Mouse (Mus musculus) kidney, embryonic 16.5 days (tissue): ENCODE results near the gene Fam189a1. TPM values are rescaled to one million over a fixed set of nuclear protein-coding genes. Genes with fewer than 3 reads are reported as not detected.

Experiments used
- ATAC-seq: fragments of 200-750 bp; cut with Nextera tagmentation; 2 replicates; pipeline ENCODE4 v1.8.0; 2017; ENCODE audit warnings: moderate TSS enrichment; ENCODE audit not compliant: low FRiP score, low TSS enrichment
- H3K27ac ChIP-seq: fragments of 300-500 bp; sonication (generic); 2 replicates; pipeline ENCODE4 v1.5.1; 2014; ENCODE audit warnings: low read length
- H3K27me3 ChIP-seq: fragments of 300-500 bp; sonication (generic); 2 replicates; pipeline ENCODE4 v1.6.1; 2014; ENCODE audit warnings: low read length, control low read depth, mixed read lengths; ENCODE audit not compliant: insufficient read depth
- H3K36me3 ChIP-seq: fragments of 300-500 bp; sonication (generic); 2 replicates; pipeline ENCODE4 v1.6.1; 2014; ENCODE audit warnings: low read length, control low read depth, mixed read lengths; ENCODE audit not compliant: insufficient read depth
- H3K4me1 ChIP-seq: fragments of 300-500 bp; sonication (generic); 2 replicates; pipeline ENCODE4 v1.6.1; 2014; ENCODE audit warnings: low read length, control low read depth, mixed read lengths; ENCODE audit not compliant: insufficient read depth
- H3K4me2 ChIP-seq: fragments of 300-500 bp; sonication (generic); replicated peaks from 2 replicates; pipeline ENCODE4 v1.6.1; 2014; ENCODE audit warnings: low read depth, low read length
- H3K4me3 ChIP-seq: fragments of 300-500 bp; sonication (generic); 2 replicates; pipeline ENCODE4 v1.5.1; 2014; ENCODE audit warnings: mild to moderate bottlenecking, low read length
- H3K9ac ChIP-seq: fragments of 300-500 bp; sonication (generic); replicated peaks from 2 replicates; pipeline ENCODE4 v1.6.1; 2014; ENCODE audit warnings: low read length
- H3K9me3 ChIP-seq: fragments of 300-500 bp; sonication (generic); 2 replicates; pipeline ENCODE4 v1.6.1; 2016; ENCODE audit warnings: low read length, control low read depth
- WGBS: fragments of 180-500 bp; shearing (Covaris S2); extraction: QIAGEN DNeasy Blood & Tissue Kit; methylation state at CpG from one replicate; pipeline ENCODE4 v1.1.7; 2014; 5-methylcytosine and 5-hydroxymethylcytosine counted together
- polyA plus RNA-seq: library from polyadenylated mRNA; unstranded; fragments of >200 nt; fragmentation: Nextera tagmentation; extraction: Ambion mirVana; gene quantifications from 2 replicates; pipeline ENCODE4 v1.2.1, GENCODE M21; 2015

Gene Fam189a1
- polyA plus RNA-seq, 1 experiment from 2014 or later = 0.20 TPM

- Histone ChIP-seq H3K9me3 (no peaks in the 10 kb centered on the region), H3K4me3 (no peak overlapping the region), H3K9ac (no peak overlapping the region), H3K4me2 (no peak overlapping the region), H3K27ac (no peak overlapping the region), H3K4me1 (0 out of 2 replicates have a peak, but pooled peaks cover 3% of the 10 kb centered on the region), H3K36me3 (no peaks in the 10 kb centered on the region), H3K27me3 (peaks cover 32% of the 10 kb centered on the region)
- ATAC-seq = no peak
- 91% methylated on average over 7 of the region's 7 CpGs for WGBS
Observed at GRCm38 (mm10) chr7:65151526-65151925, 4.8 kb downstream of the Fam189a1 start.

- H3K36me3 ChIP-seq = no peaks in the 10 kb centered on the region
- H3K27ac ChIP-seq = no peak overlapping the region
- ATAC-seq = no peak
- 84% methylated on average over 9 of the region's 9 CpGs for WGBS
- H3K9me3 ChIP-seq = no peaks in the 10 kb centered on the region
- peaks cover 15% of the 10 kb centered on the region for H3K27me3 ChIP-seq
- H3K4me3 ChIP-seq = no peak overlapping the region
- no peaks in the 10 kb centered on the region for H3K4me1 ChIP-seq
- H3K4me2 ChIP-seq = no peak overlapping the region
- H3K9ac ChIP-seq = no peak overlapping the region
Observed at GRCm38 (mm10) chr7:65149040-65149439, 7.3 kb downstream of the Fam189a1 start.

- WGBS = 55% methylated on average over 6 of the region's 6 CpGs
- peaks cover 17% of the 10 kb centered on the region for H3K4me1 ChIP-seq
- no peak overlapping the region for H3K4me3 ChIP-seq
- no peak for ATAC-seq
- no peak overlapping the region for H3K4me2 ChIP-seq
- H3K9me3 ChIP-seq = no peaks in the 10 kb centered on the region
- H3K27me3 ChIP-seq = no peaks in the 10 kb centered on the region
- no peaks in the 10 kb centered on the region for H3K36me3 ChIP-seq
- no peak overlapping the region for H3K9ac ChIP-seq
- H3K27ac ChIP-seq = no peak overlapping the region
Observed at GRCm38 (mm10) chr7:65144881-65145280, 11.5 kb downstream of the Fam189a1 start.

GRCm38 (mm10) chr7:65141907-65142698 is 14.3 kb downstream of the Fam189a1 start:
- H3K27me3 ChIP-seq = no peaks in the 10 kb centered on the region
- no peak overlapping the region for H3K4me2 ChIP-seq
- no peaks in the 10 kb centered on the region for H3K36me3 ChIP-seq
- 0 out of 2 replicates have a peak overlapping the region, but pooled peaks have one; percentile 2 for H3K27ac ChIP-seq
- 33% methylated on average over 6 of the region's 6 CpGs for WGBS
- no peak overlapping the region for H3K9ac ChIP-seq
- ATAC-seq = peak; percentile 87
- no peaks in the 10 kb centered on the region for H3K9me3 ChIP-seq
- peaks cover 17% of the 10 kb centered on the region for H3K4me1 ChIP-seq
- H3K4me3 ChIP-seq = no peak overlapping the region

GRCm38 (mm10) chr7:65140832-65141231 is 15.5 kb downstream of the Fam189a1 start:
- no peak overlapping the region for H3K4me3 ChIP-seq
- no peak for ATAC-seq
- H3K4me2 ChIP-seq = no peak overlapping the region
- no peak overlapping the region for H3K27ac ChIP-seq
- H3K9me3 ChIP-seq = no peaks in the 10 kb centered on the region
- 79% methylated on average over 5 of the region's 5 CpGs for WGBS
- H3K36me3 ChIP-seq = no peaks in the 10 kb centered on the region
- no peaks in the 10 kb centered on the region for H3K27me3 ChIP-seq
- no peak overlapping the region for H3K9ac ChIP-seq
- H3K4me1 ChIP-seq = peaks cover 17% of the 10 kb centered on the region

- Histone ChIP-seq H3K4me2 (no peak overlapping the region), H3K4me3 (no peak overlapping the region), H3K36me3 (no peaks in the 10 kb centered on the region), H3K9ac (no peak overlapping the region), H3K27ac (no peak overlapping the region), H3K9me3 (no peaks in the 10 kb centered on the region), H3K4me1 (peaks cover 17% of the 10 kb centered on the region), H3K27me3 (no peaks in the 10 kb centered on the region)
- ATAC-seq = peak; percentile 62
- WGBS = 52% methylated on average over 5 of the region's 5 CpGs
Observed at GRCm38 (mm10) chr7:65140099-65140498, 16.3 kb downstream of the Fam189a1 start.

GRCm38 (mm10) chr7:65123766-65124165 is 32.6 kb downstream of the Fam189a1 start:
- Histone ChIP-seq H3K9me3 (no peaks in the 10 kb centered on the region), H3K4me2 (no peak overlapping the region), H3K4me3 (no peak overlapping the region), H3K4me1 (no peaks in the 10 kb centered on the region), H3K9ac (no peak overlapping the region), H3K36me3 (no peaks in the 10 kb centered on the region), H3K27me3 (no peaks in the 10 kb centered on the region), H3K27ac (no peak overlapping the region)
- WGBS = 87% methylated on average over 3 of the region's 3 CpGs
- ATAC-seq = no peak

- 91% methylated on average over 7 of the region's 7 CpGs for WGBS
- no peak for ATAC-seq
Observed at GRCm38 (mm10) chr7:65116903-65117302, 39.5 kb downstream of the Fam189a1 start.

GRCm38 (mm10) chr7:65115366-65115765 is 41.0 kb downstream of the Fam189a1 start:
- WGBS = 85% methylated on average over 3 of the region's 3 CpGs
- no peaks in the 10 kb centered on the region for H3K4me1 ChIP-seq

More at GRCm38 (mm10) chr7:65116903-65117302, 39.5 kb downstream of the Fam189a1 start:
- H3K27me3 ChIP-seq = no peaks in the 10 kb centered on the region
- no peaks in the 10 kb centered on the region for H3K4me1 ChIP-seq
- H3K27ac ChIP-seq = no peak overlapping the region
- no peak overlapping the region for H3K4me3 ChIP-seq
- no peaks in the 10 kb centered on the region for H3K36me3 ChIP-seq
- H3K9me3 ChIP-seq = no peaks in the 10 kb centered on the region
- no peak overlapping the region for H3K9ac ChIP-seq
- H3K4me2 ChIP-seq = no peak overlapping the region

GRCm38 (mm10) chr7:65111664-65112063 is 44.7 kb downstream of the Fam189a1 start:
- H3K27ac ChIP-seq = no peak overlapping the region
- no peak for ATAC-seq
- no peak overlapping the region for H3K4me2 ChIP-seq
- H3K9me3 ChIP-seq = no peaks in the 10 kb centered on the region
- no peaks in the 10 kb centered on the region for H3K36me3 ChIP-seq
- 90% methylated on average over 9 of the region's 9 CpGs for WGBS
- no peaks in the 10 kb centered on the region for H3K27me3 ChIP-seq
- no peak overlapping the region for H3K4me3 ChIP-seq
- H3K9ac ChIP-seq = no peak overlapping the region
- no peaks in the 10 kb centered on the region for H3K4me1 ChIP-seq

More at GRCm38 (mm10) chr7:65115366-65115765, 41.0 kb downstream of the Fam189a1 start:
- Histone ChIP-seq H3K36me3 (no peaks in the 10 kb centered on the region), H3K4me2 (no peak overlapping the region), H3K27ac (no peak overlapping the region), H3K9ac (no peak overlapping the region), H3K4me3 (no peak overlapping the region), H3K9me3 (no peaks in the 10 kb centered on the region), H3K27me3 (no peaks in the 10 kb centered on the region)
- ATAC-seq = no peak
